Mouse (Mus musculus) kidney, postnatal 36 days (tissue): Measurements from ENCODE around the gene Smdt1.

ENCODE experiments used
- DNase-seq, 2 experiments: peaks; one replicate each; pipeline ENCODE4 v3.0.0; 2021 to 2022; ENCODE audit warnings: mixed read lengths in 2 of 2

The Smdt1 gene

DNA sequence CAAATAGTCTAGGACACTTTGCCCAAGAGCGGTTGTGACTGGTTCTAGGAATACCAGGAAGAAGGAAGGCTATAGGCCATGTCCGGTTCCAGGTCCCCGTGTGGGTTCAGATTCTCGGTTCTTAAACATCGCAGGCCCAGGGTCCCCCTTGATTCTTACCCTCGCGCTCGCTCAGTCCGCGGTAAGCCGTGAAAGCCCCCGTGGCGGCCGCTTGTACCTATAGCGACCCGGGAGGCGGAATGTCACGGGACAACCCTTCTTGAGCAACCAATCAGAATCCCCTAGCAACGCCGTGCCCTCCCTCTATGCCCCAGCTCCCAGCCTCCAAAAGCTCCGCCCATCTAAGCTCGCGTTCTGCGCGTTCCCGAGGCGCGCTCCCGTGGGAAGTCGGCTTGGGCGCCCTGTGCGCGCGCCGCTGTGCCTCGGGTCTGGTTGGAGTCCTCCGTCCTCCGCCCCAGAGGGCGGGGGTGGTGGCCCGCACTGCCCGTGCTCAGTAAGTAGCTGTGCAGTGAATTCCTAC, at the start of gene Smdt1, which contains the start of the genes Naga and Pheta2:
TSS of gene Smdt1 (plus strand) at position 367 of the 520 bp plus-strand sequence.
TSS of gene Naga (minus strand) at position 333 of the 520 bp plus-strand sequence.
TSS of gene Pheta2 (plus strand) at position 350 of the 520 bp plus-strand sequence.
- DNase-seq, result peak; percentile 97 to 99

DNA sequence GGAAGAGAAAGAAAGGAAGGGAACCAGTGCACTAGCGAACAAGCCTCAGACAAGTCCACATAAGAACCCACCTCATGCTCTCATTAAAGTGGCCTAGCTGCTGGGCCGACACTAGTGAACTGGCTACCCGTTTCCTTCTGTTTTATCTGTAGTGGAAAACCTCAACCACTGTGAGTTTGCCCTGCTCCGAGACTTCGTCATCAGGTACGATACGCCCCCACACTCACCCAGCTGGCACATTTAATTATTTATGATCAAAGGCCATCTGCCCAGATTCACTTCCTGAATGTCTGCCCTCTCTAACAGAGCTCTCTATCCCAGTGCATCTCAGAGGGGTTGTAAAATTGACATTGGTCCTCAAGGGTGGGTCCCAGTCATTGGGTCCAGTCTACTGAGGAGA, 48.5 kb upstream of the Smdt1 start:
- DNase-seq, result no peak

DNA sequence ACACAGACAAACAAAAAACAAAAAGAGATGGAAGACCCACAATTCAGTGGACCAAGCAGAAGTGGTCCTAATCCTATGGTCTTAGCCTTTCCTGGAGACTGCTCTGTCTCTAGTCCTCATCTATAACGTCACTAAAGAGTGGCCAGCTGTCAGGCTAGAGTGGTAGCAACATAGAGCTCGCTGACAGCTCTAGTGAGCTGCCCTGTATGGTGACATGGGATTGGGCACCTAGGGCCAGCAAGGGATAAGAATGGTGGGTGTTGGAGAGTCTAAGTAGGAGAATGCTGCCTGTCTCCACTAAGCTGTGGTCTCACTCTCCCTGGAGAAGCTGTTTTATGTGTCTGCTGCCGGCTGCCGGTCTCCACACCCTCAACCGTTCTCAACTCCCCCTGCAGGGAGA, 45.9 kb upstream of the Smdt1 start:
- DNase-seq, result no peak

DNA sequence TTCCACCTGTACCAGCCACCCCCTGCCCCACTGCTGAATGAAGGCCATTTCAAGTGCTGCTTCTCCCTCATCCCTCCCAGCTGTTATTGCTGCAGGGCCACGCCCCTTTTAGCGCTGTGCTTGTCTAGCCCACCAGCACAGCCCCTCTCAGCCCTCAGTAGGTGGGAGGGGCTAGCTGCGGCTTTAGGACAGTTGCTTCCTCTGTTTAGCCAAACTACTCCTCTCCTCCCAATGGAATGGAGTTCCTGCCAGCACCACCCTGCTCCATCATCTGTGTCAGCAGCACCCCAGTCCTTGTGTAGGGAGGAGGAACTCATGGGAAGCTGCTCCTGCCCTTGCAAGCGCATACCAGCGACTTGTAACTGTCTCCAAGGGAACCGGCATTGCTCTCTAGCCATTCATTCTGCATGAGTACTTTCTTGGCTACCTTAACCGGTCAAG, 45.5 kb upstream of the Smdt1 start:
- peak; percentile 11 to 12 for DNase-seq

DNA sequence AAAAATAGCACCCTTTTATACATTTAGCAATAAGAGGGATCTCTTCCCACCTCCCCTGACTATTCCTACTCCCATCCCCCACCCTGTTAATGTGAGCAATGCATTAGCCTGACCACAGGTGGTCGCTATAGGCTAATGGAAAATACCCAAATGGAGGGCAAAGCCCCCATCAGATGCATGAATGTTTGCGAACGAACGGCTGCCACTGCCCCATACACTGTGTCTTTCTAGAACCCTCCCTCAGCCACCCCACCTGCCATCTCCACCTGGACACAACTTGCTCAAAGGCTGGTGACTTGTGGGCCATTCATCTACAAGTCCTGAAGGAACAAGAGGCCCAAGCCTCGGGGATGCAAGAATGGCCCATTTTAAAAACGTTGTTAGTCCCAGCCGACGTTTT, 44.7 kb upstream of the Smdt1 start:
- no peak for DNase-seq

DNA sequence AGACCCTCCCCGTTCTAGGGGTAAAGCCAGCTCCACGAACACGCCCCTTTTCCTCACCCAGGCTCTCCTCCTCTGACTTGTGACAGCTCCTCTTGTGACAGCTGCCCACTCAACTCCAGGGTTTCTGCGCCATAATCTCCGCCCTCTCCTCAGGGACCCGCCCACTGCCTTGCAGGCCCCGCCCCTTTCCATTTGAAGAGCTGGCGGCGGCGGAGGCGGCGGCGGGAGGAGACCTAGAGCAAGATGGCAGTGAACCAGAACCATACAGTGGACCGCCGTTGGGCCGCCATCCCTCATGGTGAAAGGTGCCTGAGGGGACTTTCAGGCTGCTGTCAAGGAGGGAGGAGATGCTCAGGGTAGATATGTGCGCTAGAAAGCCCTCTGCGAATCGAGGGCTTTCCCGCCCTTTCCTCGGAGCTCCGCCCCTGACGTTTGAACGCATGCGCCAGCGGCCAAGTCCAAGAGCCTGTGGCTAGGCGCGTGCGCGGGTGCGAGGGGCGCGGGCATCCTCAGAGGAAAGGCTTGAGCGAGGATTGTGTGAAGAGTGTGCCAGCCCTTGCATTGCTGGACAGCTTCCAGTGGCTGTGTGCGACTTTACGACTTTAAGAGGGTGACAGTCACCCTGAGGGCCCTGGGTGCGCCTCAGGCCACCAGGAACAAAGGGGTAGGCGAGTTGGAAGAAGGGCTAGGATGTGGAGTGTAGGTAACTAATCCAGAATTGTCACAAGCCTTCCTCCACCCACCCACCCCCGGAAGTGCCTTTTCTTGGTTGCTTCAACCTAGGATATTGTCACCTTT, 39.8 kb upstream of the Smdt1 start, which contains the start of gene Wbp2nl:
TSS of gene Wbp2nl (plus strand) at position 191 of the 798 bp plus-strand sequence.
- DNase-seq, result peak in 1 of 2 experiments; percentile 25

DNA sequence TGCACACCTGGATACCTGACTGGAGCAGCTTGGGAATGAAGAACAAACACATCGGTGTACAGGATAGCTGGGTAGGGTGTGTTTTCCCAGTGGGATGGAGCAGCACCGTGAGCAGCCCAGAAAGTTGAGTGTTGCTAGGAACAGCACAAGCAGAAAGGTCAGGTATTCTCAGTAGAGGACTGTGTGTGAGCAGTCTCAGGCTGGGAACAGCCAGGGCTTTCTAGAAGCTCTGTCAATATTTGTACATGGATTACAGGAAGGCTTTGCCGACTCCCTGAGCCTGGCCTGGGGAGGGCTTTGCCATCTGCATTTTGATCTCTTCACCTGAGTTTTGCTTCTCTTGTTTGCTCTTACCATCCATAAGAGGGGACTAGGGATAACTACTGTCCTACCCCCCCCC, 31.7 kb upstream of the Smdt1 start:
- DNase-seq, result no peak

DNA sequence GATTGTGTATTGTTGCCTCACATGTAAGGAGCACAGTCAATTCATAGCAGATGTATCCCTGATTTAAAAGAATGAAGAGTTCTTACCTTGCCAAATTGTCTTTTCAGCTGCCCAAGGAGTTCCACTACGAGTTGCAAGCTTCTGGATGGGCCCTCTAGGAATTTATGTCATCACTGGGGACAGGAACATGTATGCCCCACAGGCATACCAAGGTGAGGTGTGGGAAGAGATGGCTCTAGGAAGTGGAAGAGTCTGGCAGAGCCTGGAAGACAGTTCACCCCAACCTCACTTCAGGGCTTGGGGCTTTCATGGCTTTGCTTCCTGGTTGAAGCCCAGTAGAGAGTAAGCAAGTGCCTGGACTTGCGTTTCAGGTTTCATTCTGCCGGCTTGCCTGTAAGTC, 30.3 kb upstream of the Smdt1 start:
- DNase-seq, result no peak

DNA sequence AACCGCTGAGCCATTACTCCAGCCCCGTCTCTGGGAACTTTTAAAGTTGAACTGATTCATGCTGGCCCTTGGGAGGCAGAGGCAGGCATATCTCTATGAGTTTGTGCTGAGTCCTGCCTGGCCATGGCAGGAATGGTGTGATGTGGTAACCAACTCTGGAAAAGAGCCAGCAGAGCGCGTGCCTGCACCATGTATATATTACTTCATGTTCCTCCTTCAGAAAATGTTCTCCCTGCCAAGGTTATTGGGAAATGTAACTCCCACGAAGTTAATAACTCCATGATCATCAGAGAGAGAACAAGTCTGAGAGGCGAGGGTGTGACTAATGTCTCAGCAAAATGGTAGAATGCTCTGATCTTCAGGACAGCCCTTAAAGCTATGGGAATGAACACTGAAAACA, 20.9 kb upstream of the Smdt1 start:
- DNase-seq, result no peak

DNA sequence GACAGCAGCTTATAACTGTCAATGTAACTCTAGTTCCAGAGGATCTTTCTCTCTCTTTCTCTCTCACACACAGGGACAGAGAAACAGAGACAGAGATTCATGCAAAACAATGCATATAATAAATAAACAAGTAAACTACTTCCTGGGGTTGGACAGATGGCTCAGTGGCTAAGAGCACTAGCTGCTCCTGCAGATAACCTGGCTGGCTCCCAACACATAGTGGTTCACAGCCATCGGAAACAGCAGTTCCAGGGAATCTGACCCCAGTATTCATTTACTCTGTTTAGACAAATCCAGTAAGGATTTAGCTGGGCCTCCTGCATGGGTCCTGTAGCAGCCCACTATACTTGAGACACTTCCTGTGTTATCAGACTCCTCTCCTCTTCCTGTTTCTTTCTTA, 19.1 kb upstream of the Smdt1 start:
- DNase-seq, result no peak

DNA sequence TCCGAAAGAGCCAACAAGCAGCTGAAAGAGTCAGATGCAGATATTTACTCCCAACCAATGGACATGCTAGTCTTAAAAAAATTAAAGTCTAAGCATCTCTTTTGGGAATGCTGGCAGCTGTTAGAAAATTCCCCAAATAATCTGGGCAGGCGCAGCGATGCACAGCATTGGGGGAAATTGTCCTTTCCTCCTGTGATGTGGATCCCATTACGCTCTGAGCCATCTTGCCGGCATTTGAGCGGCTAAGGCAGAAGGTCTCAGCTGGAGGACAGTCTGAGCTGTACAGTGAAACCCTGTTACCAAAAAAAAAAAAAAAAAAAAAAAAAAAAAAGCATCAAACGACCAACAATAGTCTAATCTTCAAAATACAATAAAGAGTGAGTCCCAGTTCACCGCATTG, 16.6 kb upstream of the Smdt1 start:
- no peak for DNase-seq

DNA sequence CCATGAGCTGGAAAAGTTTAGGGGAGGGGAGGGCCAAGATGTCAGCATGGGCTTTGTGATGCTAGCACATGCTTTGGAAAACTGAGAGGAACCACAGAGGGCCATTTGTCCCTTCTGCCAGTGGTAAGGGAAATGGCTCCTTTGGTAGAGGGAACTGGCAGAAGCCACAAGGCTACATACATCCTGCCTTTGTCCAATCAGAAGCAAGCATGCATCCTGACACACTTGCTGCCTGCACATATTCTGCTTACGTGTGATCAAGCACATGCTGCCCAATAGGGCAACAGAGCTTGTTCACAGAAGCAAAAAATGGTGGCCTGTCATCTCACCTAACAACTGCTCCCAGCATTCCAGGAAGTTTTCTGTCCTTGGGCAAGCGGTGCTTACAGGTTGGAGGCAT, 13.4 kb upstream of the Smdt1 start:
- DNase-seq, result no peak

DNA sequence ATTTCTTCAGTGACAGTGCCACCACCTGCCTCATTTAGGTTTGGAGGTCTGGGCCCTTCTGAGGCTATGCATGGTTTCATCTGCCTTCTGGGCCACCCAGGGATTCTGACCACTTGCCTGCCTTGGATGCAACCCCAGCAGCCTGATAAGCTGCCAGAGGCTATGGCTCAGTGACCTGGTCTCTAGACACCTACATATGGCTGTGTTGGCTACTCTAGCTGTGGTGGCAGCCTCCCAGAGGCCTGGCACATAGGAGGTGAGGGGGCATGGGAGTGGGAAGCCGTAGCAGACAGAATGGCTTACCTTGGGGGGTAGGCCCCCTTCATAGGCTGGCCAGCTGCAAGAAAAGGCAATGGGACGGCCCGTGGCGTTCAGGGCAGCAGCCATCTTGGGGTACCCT, 3.6 kb upstream of the Smdt1 start:
- DNase-seq, result no peak

DNA sequence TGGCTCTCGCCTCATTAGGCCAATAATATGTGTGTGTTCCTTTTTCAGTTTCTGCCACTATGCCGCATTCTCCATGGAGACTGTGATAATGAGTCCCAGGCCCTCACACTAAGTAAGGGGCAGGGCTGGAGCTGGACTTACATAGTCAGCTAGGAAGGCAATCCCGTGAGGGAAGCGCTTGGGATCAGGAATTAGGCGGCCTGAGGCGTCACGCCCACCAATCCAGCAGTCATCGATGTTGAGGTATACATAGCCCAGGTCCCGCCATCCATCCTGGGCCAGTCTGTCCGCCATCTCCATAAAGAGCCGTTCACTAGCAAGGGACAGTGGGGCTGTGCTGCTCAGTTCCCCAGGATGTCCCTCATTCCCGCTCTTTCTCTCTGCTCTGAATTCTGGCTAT, 2.1 kb upstream of the Smdt1 start:
- no peak for DNase-seq

DNA sequence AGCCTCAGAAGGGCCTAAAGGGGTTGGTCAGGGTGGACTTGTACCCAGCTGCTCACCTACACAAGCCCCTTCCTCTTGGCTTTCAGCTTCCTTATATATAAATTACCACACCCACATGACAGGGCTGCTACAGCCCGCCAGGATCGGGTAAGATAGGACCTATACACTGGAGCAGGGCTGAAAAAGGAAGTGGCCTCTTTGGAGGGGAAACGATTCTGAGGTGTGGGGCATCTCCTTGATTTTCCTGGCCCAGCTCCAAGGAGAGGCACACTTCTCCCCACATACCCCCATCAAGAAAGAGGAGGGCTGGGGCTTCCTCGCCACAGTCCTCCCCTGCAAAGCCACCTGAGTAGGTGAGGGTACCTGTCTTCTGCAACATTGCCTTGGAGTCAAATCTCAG, 884 bp upstream of the Smdt1 start:
- no peak for DNase-seq

DNA sequence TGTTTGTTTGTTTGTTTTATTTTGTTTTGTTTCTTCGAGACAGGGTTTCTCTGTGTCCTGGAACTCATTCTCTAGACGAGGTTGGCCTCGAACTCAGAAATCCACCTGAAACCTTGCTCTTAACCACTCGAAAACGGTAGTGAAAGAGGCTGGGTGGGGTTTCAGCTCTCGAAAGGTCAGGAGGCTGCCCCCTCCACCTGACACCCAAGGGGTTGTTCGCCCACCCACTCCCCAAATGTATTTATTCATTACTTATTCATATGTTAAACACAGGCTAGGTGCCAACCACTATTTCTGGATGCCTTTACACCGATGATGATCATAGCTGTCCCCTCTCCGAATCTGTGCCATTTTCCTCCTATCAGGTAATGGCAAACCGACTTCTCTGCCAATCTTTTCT, 391 bp downstream of the Smdt1 start:
- DNase-seq, result no peak

DNA sequence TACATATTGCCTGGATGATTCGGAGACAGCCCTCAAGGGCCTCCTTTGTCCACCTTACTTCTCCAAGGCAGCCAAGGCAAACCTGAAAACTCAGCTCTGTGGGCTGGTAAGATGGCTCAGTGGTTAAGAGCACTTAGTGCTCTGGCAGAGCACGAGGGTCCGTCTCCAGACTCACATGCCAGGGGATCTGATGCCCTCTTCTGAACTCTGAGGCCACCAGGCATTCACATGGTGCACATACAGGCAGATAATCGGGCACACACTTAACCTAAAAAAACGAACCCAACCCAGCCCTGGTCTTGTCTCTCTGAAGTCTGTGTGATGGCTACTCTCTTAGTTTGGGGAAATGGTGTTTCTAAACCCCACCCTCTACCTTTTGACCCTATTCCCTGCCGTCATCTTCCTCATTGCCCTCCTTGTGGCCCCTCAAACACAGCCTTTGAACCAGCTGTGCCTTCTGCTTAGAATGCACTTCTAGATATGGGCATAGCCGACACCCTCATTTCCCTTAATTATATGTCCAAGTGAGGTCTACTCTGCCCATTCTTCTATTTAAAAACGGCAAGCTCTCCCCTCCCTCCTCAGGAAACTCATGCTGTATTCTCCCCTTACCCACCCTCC, 985 bp downstream of the Smdt1 start:
- DNase-seq, result no peak

DNA sequence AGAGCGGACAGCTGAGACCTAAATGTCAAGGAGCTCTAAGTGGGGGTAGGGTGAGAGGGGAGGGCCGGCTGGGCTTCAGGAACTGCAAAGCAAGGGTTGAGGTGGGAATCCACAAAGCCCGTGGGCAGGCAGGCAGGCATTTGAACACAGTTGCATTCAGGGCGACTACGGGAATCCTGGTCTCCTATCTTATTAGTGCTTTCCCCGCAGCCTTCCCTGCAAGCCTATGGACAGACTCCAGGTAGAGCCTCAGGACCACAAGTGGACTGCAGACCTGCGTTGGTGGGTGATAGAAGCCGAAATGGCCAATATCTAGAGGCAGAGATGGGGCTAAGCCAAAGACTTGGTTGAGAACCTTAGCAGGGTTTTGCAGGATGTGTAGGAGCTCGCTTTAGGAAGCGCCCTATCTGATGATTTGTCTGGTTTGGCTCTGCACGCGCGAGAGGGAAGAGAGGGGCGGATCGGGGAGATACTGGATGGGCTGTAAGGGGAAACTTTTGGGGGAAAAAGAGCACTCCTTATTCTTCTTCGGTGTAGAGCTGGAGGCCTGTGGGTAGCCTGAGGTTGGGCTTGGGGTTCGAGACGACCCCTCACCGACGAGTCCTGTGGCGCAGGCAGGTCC, 1.8 kb downstream of the Smdt1 start:
- no peak for DNase-seq

DNA sequence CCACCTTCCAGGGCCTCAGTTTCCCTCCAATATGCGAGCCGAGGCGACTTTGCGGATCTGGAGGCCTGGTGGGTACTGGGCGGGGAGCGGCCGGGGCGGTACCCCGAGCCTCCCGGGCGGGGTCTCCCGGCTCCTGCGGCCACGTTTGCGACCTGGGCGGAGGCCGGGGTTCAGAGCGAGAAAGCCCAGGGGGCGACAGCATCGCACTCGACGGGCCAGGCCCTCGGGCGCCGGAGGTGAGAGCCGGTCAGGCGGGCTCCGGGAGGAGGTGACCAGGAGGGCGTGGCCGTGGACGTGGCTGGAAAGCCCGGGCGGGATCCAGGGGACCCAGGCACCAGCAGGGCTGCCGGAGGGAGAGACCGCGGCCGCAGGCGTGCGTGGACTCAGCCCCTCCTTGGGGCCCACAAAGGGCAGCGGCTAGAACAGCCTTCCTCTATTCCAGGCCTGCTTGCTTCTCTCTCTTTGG, 2.3 kb downstream of the Smdt1 start:
- peak in 1 of 2 experiments; percentile 71 for DNase-seq

DNA sequence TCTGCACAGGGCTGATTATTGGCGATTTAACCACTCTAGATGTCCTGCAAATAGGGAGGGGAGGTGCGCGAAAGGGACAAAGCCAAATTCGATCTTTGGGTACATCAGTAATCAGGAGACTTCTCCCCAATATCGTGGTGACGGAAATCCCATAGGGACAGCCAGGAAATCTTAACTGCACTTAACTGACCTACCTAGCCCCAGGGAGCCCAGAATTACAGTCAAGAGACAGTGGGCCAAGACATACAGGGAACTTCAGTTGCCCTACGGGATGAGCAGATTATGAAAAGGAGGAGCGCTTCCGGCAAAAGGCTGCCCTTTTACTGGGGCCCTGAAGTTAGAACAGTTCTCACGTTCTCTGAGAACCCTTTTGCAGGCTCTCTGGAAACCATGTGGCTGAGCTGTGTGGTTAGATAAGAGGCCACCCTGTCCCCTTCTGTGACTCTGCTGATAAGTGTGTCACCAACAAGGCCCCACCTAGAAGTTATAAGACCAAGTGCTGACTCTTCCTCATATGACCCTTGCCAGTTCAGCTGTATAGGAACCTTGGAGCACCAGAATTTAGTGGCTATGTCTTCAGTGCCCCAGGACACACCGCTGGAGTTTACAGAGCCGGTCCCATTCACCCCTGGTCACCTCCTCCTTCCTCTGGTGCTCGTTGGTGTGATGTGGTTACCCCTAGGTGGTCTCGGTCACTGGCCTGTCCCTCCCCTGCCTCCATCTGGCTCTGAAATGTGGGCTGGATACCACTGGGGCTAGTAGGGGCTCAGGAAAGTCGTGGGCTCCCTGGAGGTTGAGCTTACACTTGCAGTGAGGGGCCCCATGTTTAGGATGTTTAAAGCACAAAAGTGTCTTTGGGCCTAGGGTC, 3.1 kb downstream of the Smdt1 start:
- no peak for DNase-seq

DNA sequence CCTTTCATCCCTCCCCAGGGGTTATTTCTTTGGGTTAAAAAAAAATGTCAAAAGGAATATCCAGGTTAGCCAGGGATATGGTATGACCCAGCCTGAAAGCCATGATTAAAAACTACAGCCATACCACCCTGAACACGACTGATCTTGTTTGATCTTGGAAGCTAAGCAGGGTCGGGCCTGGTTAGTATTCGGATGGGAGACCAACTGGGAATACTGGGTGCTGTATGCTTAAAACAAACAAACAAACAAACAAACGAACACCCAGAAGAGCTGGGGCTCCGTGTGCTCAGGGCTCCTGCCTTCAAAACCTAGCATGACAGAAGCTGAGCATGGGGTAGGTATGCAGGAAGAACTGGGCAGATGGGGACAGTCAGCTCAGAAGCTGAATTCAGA, 3.8 kb downstream of the Smdt1 start:
- no peak for DNase-seq
